Mouse (Mus musculus): Measurements from ENCODE around the gene Tceanc2.

Tceanc2 gene

DNA sequence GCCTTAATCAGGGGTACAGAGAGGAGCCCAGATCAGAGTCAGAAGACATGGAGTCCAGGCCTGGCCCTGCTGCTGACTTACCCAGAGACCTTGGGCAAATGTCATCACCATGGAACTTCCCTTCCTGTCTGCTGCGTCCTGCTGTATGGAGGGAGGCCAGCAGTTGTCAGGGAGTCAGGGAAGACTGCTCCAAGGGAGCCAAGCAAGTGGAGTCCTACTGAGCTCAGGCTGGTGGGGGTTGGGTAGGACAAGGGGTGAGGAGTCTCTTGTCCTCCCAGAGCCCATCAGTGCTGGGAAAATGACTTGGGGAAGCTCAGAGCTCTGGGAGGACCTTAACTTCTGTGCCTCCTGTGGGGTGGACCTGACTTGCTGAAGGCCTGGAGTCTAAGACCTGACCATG, 94.6 kb downstream of the Tceanc2 start:
- no peak for DNase-seq (ENCODE audit: low read depth, low spot score)
